Mouse (Mus musculus) midbrain, postnatal 0 days (tissue): ENCODE measurements at regions not wholly inside any gene's neighbourhood (a gene's known extent, or its start where the extent isn't known, plus 50 kb on each side); places are given as distances from the start of the nearest gene placed in this dataset.
A peak's percentile ranks its signal among the peaks of the same experiment; 100 is the strongest.

ENCODE experiments used
- ATAC-seq: fragments of 200-750 bp; cut with Nextera tagmentation; 2 replicates; pipeline ENCODE4 v1.8.0; 2017; ENCODE audit warnings: moderate number of reproducible peaks, mild to moderate bottlenecking, moderate TSS enrichment, moderate library complexity; ENCODE audit not compliant: low FRiP score
- DNase-seq: peaks from one replicate; pipeline ENCODE4 v3.0.0-alpha.2; 2015; ENCODE audit warnings: low spot score
- H3K27ac ChIP-seq: fragments of 300-500 bp; sonication (generic); 2 replicates; pipeline ENCODE4 v1.5.1; 2014; ENCODE audit warnings: low read depth, mild to moderate bottlenecking, low read length, mixed read lengths
- H3K27me3 ChIP-seq: fragments of 300-500 bp; sonication (generic); 2 replicates; pipeline ENCODE4 v1.6.1; 2014; ENCODE audit warnings: low read length, control low read depth, mixed read lengths; ENCODE audit not compliant: insufficient read depth
- H3K36me3 ChIP-seq: fragments of 300-500 bp; sonication (generic); 2 replicates; pipeline ENCODE4 v1.6.1; 2014; ENCODE audit warnings: low read length, control low read depth, mixed read lengths; ENCODE audit not compliant: insufficient read depth
- H3K4me1 ChIP-seq: fragments of 300-500 bp; sonication (generic); 2 replicates; pipeline ENCODE4 v1.6.1; 2014; ENCODE audit warnings: mild to moderate bottlenecking, control low read depth, antibody characterized with exemption, low read length, mixed read lengths; ENCODE audit not compliant: insufficient read depth
- H3K4me2 ChIP-seq: fragments of 300-500 bp; sonication (generic); 2 replicates; pipeline ENCODE4 v1.6.1; 2014; ENCODE audit warnings: low read depth, mild to moderate bottlenecking, low read length, mixed read lengths; ENCODE audit not compliant: poor library complexity, severe bottlenecking
- H3K4me3 ChIP-seq: fragments of 300-500 bp; sonication (generic); 2 replicates; pipeline ENCODE4 v1.5.1; 2014; ENCODE audit warnings: low read depth, mild to moderate bottlenecking, low read length, moderate library complexity
- H3K9ac ChIP-seq: fragments of 300-500 bp; sonication (generic); replicated peaks from 2 replicates; pipeline ENCODE4 v1.6.1; 2014; ENCODE audit warnings: mild to moderate bottlenecking, low read length, moderate library complexity, mixed read lengths; ENCODE audit not compliant: poor library complexity, severe bottlenecking
- H3K9me3 ChIP-seq: fragments of 300-500 bp; sonication (generic); 2 replicates; pipeline ENCODE4 v1.6.1; 2016; ENCODE audit warnings: low read length, control low read depth
- CTCF ChIP-seq: IDR thresholded peaks from 2 replicates; pipeline ENCODE4 v1.5.1; 2016; ENCODE audit warnings: antibody characterized with exemption, mild to moderate bottlenecking
- WGBS: fragments of 180-500 bp; shearing (Covaris S2); extraction: QIAGEN DNeasy Blood & Tissue Kit; methylation state at CpG from one replicate; pipeline ENCODE4 v1.1.7; 2014; 5-methylcytosine and 5-hydroxymethylcytosine counted together

GRCm38 (mm10) chr7:52317121-52317520 is 301.6 kb upstream of the 1700015G11Rik start:
- H3K36me3 ChIP-seq = no peaks in the 10 kb centered on the region
- no peak for TF ChIP-seq CTCF
- no peak for ATAC-seq
- H3K9me3 ChIP-seq = no peaks in the 10 kb centered on the region
- H3K4me2 ChIP-seq = no peak overlapping the region
- H3K27ac ChIP-seq = no peak overlapping the region
- no peaks in the 10 kb centered on the region for H3K27me3 ChIP-seq
- H3K9ac ChIP-seq = no peak overlapping the region
- no peaks in the 10 kb centered on the region for H3K4me1 ChIP-seq
- WGBS = 84% methylated on average over 1 of the region's 1 CpGs
- no peak overlapping the region for H3K4me3 ChIP-seq
- no peak for DNase-seq

GRCm38 (mm10) chr7:52278262-52278661 is 262.7 kb upstream of the 1700015G11Rik start:
- TF ChIP-seq CTCF = no peak
- WGBS = 89% methylated on average over 4 of the region's 4 CpGs
- Histone ChIP-seq H3K4me2 (no peak overlapping the region), H3K27me3 (no peaks in the 10 kb centered on the region), H3K4me1 (no peaks in the 10 kb centered on the region), H3K27ac (no peak overlapping the region), H3K9me3 (no peaks in the 10 kb centered on the region), H3K9ac (no peak overlapping the region), H3K4me3 (no peak overlapping the region), H3K36me3 (no peaks in the 10 kb centered on the region)
- ATAC-seq (no peak), DNase-seq (no peak)

- Histone ChIP-seq H3K9me3 (no peaks in the 10 kb centered on the region), H3K4me2 (no peak overlapping the region), H3K4me3 (no peak overlapping the region), H3K36me3 (no peaks in the 10 kb centered on the region), H3K9ac (no peak overlapping the region), H3K27ac (no peak overlapping the region), H3K4me1 (no peaks in the 10 kb centered on the region), H3K27me3 (no peaks in the 10 kb centered on the region)
- DNase-seq = peak; percentile 73
- TF ChIP-seq CTCF = no peak
- ATAC-seq = no peak
- WGBS = 88% methylated on average over 1 of the region's 1 CpGs
These were observed 240.9 kb upstream of the 1700015G11Rik start for GRCm38 (mm10) chr7:52256386-52256920.

GRCm38 (mm10) chr7:52252499-52253233 is 237.1 kb upstream of the 1700015G11Rik start:
- TF ChIP-seq CTCF = no peak
- no peaks in the 10 kb centered on the region for H3K36me3 ChIP-seq
- no peaks in the 10 kb centered on the region for H3K27me3 ChIP-seq
- no peak overlapping the region for H3K27ac ChIP-seq
- ATAC-seq (no peak), DNase-seq (no peak)
- H3K9me3 ChIP-seq = no peaks in the 10 kb centered on the region
- H3K9ac ChIP-seq = no peak overlapping the region
- no peaks in the 10 kb centered on the region for H3K4me1 ChIP-seq
- no peak overlapping the region for H3K4me2 ChIP-seq
- no peak overlapping the region for H3K4me3 ChIP-seq
